Mouse (Mus musculus): ENCODE data around the gene Mroh8.
A peak's percentile ranks its signal among the peaks of the same experiment; 100 is the strongest.

- TF ChIP-seq CTCF (IDR thresholded peaks at IDR 0.05; ENCODE audit: control insufficient read depth, insufficient read depth, low read length) (peak; percentile 44; the same call in 1 of the 2 replicates), POLR2A (IDR thresholded peaks at IDR 0.05; ENCODE audit: borderline replicate concordance, control insufficient read depth, low read depth, low read length) (no peak)
Observed at GRCm38 (mm10) chr2:157287542-157287941, 8.2 kb upstream of the Mroh8 start.

All from bone marrow, adult 2 months (tissue).